Mouse (Mus musculus) hindbrain, postnatal 0 days (tissue): Measurements from ENCODE around the gene 3110040M04Rik. TPM values are rescaled to one million over a fixed set of nuclear protein-coding genes. Genes with fewer than 3 reads are reported as not detected.
"Not testable (repeated sequence)": the region's sequence is repeated elsewhere in the genome, so short reads cannot be mapped to it uniquely, and the experiment has no call there.

ENCODE experiments used
- ATAC-seq: fragments of 200-750 bp; cut with Nextera tagmentation; 2 replicates; pipeline ENCODE4 v1.8.0; 2017; ENCODE audit warnings: mild to moderate bottlenecking, moderate TSS enrichment, moderate library complexity
- DNase-seq: peaks from one replicate; pipeline ENCODE4 v3.0.0-alpha.2; 2015; ENCODE audit warnings: low spot score
- H3K27ac ChIP-seq: fragments of 300-500 bp; sonication (generic); 2 replicates; pipeline ENCODE4 v1.5.1; 2014; ENCODE audit warnings: mild to moderate bottlenecking
- H3K27me3 ChIP-seq: fragments of 300-500 bp; sonication (generic); 2 replicates; pipeline ENCODE4 v1.6.1; 2014; ENCODE audit warnings: low read length, mixed read lengths; ENCODE audit not compliant: insufficient read depth
- H3K36me3 ChIP-seq: fragments of 300-500 bp; sonication (generic); 2 replicates; pipeline ENCODE4 v1.6.1; 2014; ENCODE audit warnings: low read length, mixed read lengths; ENCODE audit not compliant: insufficient read depth
- H3K4me1 ChIP-seq: fragments of 300-500 bp; sonication (generic); 2 replicates; pipeline ENCODE4 v1.6.1; 2014; ENCODE audit warnings: antibody characterized with exemption, low read length, mixed read lengths; ENCODE audit not compliant: insufficient read depth
- H3K4me2 ChIP-seq: fragments of 300-500 bp; sonication (generic); 2 replicates; pipeline ENCODE4 v1.6.1; 2014; ENCODE audit warnings: low read depth, mild to moderate bottlenecking, low read length, moderate library complexity, mixed read lengths
- H3K4me3 ChIP-seq: fragments of 300-500 bp; sonication (generic); 2 replicates; pipeline ENCODE4 v1.5.1; 2014; ENCODE audit warnings: low read length
- H3K9ac ChIP-seq: fragments of 300-500 bp; sonication (generic); replicated peaks from 2 replicates; pipeline ENCODE4 v1.6.1; 2014; ENCODE audit warnings: mild to moderate bottlenecking, low read length, moderate library complexity, mixed read lengths
- H3K9me3 ChIP-seq: fragments of 300-500 bp; sonication (generic); 2 replicates; pipeline ENCODE4 v1.6.1; 2016; ENCODE audit warnings: low read length, mixed read lengths
- CTCF ChIP-seq: IDR thresholded peaks from 2 replicates; pipeline ENCODE4 v1.5.1; 2016; ENCODE audit warnings: antibody characterized with exemption, control low read depth, low read depth
- WGBS: fragments of 180-500 bp; shearing (Covaris S2); extraction: QIAGEN DNeasy Blood & Tissue Kit; methylation state at CpG from one replicate; pipeline ENCODE4 v1.1.7; 2014; 5-methylcytosine and 5-hydroxymethylcytosine counted together
- polyA plus RNA-seq: library from polyadenylated mRNA; unstranded; fragments of >200 nt; fragmentation: Nextera tagmentation; extraction: Ambion mirVana; gene quantifications from 2 replicates; pipeline ENCODE4 v1.2.1, GENCODE M21; 2015
- total RNA-seq: library from RNA; depleted of rRNA; stranded (reverse); fragments of >200 nt; gene quantifications from 2 replicates; pipeline ENCODE4 v1.2.3, GENCODE M21; 2014; rRNA removed

3110040M04Rik gene
- total RNA-seq (not detected in 2 replicates), polyA plus RNA-seq (not detected in 2 replicates)

DNA sequence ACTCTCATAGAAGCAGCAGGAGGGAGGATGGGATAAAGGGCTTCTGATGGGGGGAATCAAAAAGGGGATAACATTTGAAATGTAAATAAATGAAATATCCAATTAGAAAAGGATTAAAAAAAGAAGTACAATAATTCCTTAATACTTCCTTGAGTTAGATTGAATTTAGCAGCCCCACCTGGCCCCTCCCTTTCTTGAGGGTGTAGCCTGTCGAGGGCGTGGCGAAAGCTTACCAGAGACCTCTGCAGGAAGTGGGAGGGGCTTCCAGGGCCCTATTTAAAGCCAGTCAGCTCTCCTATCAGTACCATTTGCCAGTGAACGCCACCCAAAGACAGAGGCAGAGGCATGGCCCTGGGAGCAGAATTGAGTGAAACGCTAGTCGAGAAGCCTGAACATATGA lies at the start of gene 3110040M04Rik:
3110040M04Rik (plus strand) TSS at position 304 of the 400 bp plus-strand sequence.
- not testable (repeated sequence) for H3K4me3 ChIP-seq, H3K9ac ChIP-seq, H3K36me3 ChIP-seq, H3K4me2 ChIP-seq, H3K27me3 ChIP-seq, ATAC-seq, H3K9me3 ChIP-seq, H3K4me1 ChIP-seq, DNase-seq, H3K27ac ChIP-seq
- no CpG with 5 or more reads among the region's 6 CpGs for WGBS

DNA sequence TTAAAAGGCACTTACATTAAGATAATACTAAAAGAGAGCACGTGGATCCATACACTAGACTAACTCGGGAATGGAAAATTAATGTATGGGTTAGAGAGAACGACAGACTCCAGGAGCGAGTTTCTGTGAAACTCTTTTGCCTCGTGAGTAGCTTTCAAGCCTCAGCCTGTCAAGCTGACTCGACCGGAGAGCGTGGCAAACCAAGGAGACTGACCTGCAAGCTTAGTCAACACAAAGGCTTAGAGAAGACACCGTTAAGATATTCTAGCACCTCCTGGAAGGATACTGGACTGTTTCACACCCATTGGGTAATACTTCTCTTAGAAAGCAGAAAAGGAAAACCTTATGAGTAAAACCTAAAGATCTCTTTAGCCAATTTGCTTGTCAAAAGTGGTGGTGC lies 49.8 kb upstream of the 3110040M04Rik start:
- H3K27me3 ChIP-seq, DNase-seq, H3K4me2 ChIP-seq, H3K4me3 ChIP-seq, H3K27ac ChIP-seq, H3K9me3 ChIP-seq, H3K36me3 ChIP-seq, H3K4me1 ChIP-seq, ATAC-seq, H3K9ac ChIP-seq: not testable (repeated sequence)
- WGBS, result 95% methylated on average over 9 of the region's 9 CpGs

DNA sequence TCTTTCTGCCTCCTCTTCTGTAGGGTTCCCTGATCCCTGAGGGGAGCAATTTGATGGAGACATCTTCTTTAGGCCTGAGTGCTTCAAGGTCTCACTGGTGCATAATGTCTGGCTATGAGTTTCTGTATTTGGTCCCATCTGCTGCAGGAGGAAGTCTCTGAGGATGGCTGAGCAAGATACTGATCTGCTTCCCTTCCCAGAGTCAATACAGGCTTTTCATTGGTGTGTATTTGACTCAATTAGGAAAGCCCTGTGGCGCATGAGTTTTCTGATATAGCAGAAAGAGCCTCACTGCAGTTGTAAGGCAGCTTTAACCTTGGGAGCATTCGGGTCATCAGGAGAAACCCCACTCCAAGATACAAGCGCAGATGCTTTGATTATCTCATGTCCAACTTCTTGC lies 47.8 kb upstream of the 3110040M04Rik start:
- H3K27me3 ChIP-seq, result no peaks in the 10 kb centered on the region
- ATAC-seq, result no peak
- WGBS, result 93% methylated on average over 3 of the region's 3 CpGs
- no peak overlapping the region for H3K9ac ChIP-seq
- no peaks in the 10 kb centered on the region for H3K4me1 ChIP-seq
- no peak overlapping the region for H3K4me2 ChIP-seq
- H3K27ac ChIP-seq, result no peak overlapping the region
- H3K36me3 ChIP-seq, result no peaks in the 10 kb centered on the region
- H3K4me3 ChIP-seq, result no peak overlapping the region
- no peaks in the 10 kb centered on the region for H3K9me3 ChIP-seq
- no peak for DNase-seq
- no peak for TF ChIP-seq CTCF

DNA sequence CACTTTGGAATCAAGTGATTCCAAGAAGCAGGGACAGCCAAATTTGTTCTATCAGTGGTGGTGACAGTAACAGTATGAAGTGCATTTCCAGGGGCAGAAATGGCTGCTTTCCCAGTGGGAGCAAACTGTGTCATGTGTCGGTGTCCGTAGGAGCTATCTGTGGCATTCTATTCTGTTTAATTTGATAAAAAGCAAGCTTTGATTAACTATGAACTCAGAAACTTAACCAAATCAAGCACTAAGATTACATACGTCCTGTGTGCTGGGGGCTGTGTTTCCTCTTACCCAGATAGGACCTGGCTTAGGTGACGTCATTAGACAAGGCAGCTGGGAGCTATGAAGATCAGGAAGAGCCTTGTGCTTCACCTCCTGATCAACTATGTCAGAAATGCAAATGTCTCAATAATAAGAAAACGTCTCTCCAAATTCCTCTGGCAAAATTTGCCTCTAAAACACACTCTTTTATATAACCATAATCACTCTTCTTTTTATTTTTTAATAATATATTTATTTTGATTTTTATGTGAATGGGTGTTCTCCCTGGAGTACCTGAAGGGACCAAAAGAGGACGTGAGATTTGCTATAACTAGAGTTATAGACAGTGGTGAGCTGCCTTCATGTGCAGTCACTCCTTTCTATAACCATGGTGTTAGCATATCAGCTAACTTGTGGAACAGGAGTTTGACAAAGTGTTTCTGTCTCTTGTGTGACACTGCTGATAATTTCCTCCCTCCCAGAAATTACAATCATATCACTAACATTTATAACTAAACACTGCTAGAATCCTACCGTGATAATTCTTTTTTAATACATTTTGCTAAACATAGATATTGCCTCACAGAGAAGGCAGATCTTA lies 46.9 kb upstream of the 3110040M04Rik start:
- no peak overlapping the region for H3K4me2 ChIP-seq
- DNase-seq (no peak), ATAC-seq (no peak)
- H3K9ac ChIP-seq, result no peak overlapping the region
- no peak for TF ChIP-seq CTCF
- H3K4me3 ChIP-seq, result no peak overlapping the region
- 78% methylated on average over 7 of the region's 7 CpGs for WGBS
- H3K9me3 ChIP-seq, result no peaks in the 10 kb centered on the region
- no peaks in the 10 kb centered on the region for H3K27me3 ChIP-seq
- no peaks in the 10 kb centered on the region for H3K36me3 ChIP-seq
- no peak overlapping the region for H3K27ac ChIP-seq
- no peaks in the 10 kb centered on the region for H3K4me1 ChIP-seq

DNA sequence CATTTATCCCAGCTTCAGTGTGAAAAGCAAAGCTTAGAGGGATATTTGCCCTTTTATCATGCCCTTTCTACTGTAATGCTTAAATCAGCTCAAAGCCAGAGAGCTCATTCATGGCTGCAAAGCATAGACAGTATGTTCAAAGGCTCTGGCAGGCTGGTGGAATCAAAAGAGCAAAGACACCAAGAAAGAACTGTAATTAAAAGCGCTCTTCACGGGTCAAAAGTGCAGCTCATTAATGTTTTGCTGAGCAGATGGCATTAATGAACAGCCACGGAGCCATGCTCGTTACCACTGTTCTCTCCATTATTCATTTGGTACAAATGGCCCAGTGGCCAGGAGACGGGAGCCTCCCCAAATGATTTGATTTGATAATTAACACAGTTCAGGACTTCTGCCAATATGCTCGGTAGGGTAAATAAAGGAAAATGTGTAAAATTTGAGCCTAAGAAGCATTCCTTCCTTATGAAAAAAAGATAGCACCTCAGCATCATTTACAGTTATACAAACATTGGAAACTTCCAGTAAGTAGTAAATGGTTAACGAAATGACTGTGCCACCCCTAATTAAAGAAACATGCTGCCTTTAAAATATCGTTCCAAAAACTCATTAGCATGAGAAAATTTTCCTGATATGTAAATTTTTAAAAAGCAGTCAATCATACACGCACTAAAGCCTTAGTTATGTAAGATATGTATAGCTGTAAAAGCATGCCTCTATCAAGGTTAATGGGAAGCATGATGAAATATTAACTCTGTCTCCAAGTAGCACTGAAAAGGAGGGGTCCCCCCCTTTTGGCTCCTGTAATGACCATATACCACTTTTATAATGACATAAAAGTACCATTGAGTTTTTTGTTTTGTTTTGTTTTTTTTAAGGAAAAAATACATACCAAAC lies 45.7 kb upstream of the 3110040M04Rik start:
- H3K4me1 ChIP-seq, result no peaks in the 10 kb centered on the region
- H3K27ac ChIP-seq, result no peak overlapping the region
- TF ChIP-seq CTCF, result no peak
- H3K9me3 ChIP-seq, result no peaks in the 10 kb centered on the region
- DNase-seq (peak; percentile 38), ATAC-seq (0 out of 2 replicates have a peak, but pooled peaks have one; percentile 49)
- H3K9ac ChIP-seq, result no peak overlapping the region
- H3K4me3 ChIP-seq, result no peak overlapping the region
- H3K27me3 ChIP-seq, result no peaks in the 10 kb centered on the region
- no peak overlapping the region for H3K4me2 ChIP-seq
- H3K36me3 ChIP-seq, result no peaks in the 10 kb centered on the region
- 41% methylated on average over 9 of the region's 9 CpGs for WGBS

DNA sequence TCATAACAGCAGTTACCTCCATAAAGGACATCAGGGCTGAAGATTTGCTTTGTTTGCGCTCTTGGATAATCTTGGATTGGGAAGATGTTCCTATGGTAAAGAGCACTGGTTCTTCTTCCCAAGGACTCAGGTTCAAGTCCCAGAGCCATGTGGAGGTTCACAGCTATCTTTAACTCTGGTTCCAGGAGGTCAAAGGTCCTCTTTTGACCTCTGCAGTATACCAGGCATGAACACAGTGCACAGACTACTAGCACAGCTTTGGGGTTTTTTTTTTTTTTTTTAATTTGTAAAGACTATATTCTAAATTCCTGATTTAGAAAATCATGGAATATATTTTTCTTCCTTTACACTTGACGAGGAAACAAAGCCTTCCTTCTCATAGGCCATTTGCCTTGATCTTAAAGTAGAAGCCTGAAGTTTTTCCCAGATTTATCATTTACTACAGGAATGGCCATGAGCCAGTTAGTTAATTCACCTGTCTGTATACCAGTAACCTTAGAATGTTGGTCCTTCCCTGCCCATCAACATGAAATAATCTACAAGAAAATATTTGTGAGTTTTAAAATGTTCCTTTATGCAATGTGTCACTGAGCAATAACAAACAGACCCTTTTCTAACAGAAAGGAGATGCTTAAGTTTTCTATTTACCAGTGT lies 44.9 kb upstream of the 3110040M04Rik start:
- ATAC-seq, result no peak
- Histone ChIP-seq H3K4me2 (no peak overlapping the region), H3K4me3 (no peak overlapping the region), H3K27me3 (no peaks in the 10 kb centered on the region), H3K9me3 (no peaks in the 10 kb centered on the region), H3K36me3 (no peaks in the 10 kb centered on the region), H3K4me1 (no peaks in the 10 kb centered on the region), H3K27ac (no peak overlapping the region), H3K9ac (no peak overlapping the region)
- 89% methylated on average over 2 of the region's 2 CpGs for WGBS
- TF ChIP-seq CTCF, result no peak
- DNase-seq, result no peak
